Mouse (Mus musculus): ENCODE results near the gene Capsl. TPM values are rescaled to one million over a fixed set of nuclear protein-coding genes. Genes with fewer than 3 reads are reported as not detected.

The Capsl gene
- polyA plus RNA-seq, 1 experiment from 2014 or later = 4.0 TPM

DNA sequence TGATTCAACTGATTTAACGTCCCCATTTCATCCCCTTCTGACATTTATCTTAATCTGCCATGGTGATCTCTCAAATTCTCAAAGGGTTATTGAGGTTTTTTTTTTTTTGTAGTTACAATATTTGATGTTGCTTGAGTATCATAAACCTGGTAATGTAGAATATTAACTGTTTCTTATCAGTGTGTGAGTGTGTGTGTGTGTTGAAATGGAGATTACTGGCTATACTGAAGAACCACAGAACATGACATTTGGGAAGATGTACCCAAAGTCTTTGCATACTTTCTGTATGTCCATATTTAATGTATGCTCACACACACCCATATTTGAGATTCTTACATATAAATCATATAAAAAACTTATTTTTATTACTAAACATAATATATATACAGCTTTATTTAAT lies 28.2 kb downstream of the Capsl start:
- no peak overlapping the region for H3K9ac ChIP-seq (ENCODE audit: low read depth, low read length)
- H3K27me3 ChIP-seq (replicated peaks; ENCODE audit: control insufficient read depth, insufficient read depth, low read length) = no peaks in the 10 kb centered on the region
- no peak overlapping the region for H3K27ac ChIP-seq (ENCODE audit: low read length)
- no peak for ATAC-seq
- no peaks in the 10 kb centered on the region for H3K4me1 ChIP-seq (ENCODE audit: control insufficient read depth, insufficient read depth, low read length)
- 16% methylated on average over 1 of the region's 1 CpGs for WGBS
- no peak overlapping the region for H3K4me2 ChIP-seq (ENCODE audit: low read depth, low read length)
- no peaks in the 10 kb centered on the region for H3K9me3 ChIP-seq (ENCODE audit: control insufficient read depth, low read length)
- no peak overlapping the region for H3K4me3 ChIP-seq (ENCODE audit: low read length)
- no peaks in the 10 kb centered on the region for H3K36me3 ChIP-seq (ENCODE audit: control insufficient read depth, insufficient read depth, low read length)

DNA sequence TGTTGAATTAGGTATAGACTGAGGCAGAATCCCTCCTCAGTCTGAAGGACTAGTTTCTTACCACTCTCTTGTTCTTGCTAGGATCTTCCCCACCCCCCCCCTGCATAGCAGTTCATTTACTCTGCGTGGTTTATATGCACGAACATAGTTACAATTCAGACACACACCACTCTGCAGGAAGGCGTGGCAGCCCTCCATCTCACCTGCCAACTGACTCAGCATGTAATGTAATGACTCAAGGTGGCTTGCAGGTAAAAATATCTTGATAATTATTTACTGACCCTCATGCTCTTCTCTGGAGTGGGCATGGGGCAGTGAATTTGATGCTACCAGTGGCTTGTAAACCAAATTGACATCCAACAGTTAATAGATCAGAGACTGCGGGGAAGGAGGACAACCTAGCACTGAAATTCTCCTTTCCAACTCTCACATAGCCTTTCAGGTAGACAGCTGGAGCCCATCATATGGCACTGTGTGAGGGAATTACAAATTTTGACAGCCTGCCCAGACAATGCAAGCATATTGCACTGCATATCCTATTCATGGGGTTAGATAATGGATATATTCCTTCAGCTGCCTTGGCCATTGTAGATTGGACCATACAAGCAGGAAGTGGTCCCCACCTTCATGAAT lies 35.3 kb downstream of the Capsl start:
- Histone ChIP-seq H3K36me3 (ENCODE audit: control insufficient read depth, insufficient read depth, low read length) (no peaks in the 10 kb centered on the region), H3K27me3 (replicated peaks; ENCODE audit: control insufficient read depth, insufficient read depth, low read length) (no peaks in the 10 kb centered on the region), H3K4me3 (ENCODE audit: low read length) (no peak overlapping the region), H3K9ac (ENCODE audit: low read depth, low read length) (no peak overlapping the region), H3K27ac (ENCODE audit: low read length) (no peak overlapping the region), H3K4me2 (ENCODE audit: low read depth, low read length) (no peak overlapping the region), H3K9me3 (ENCODE audit: control insufficient read depth, low read length) (no peaks in the 10 kb centered on the region), H3K4me1 (ENCODE audit: control insufficient read depth, insufficient read depth, low read length) (no peaks in the 10 kb centered on the region)
- WGBS = 78% methylated on average over 4 of the region's 4 CpGs
- ATAC-seq = no peak

DNA sequence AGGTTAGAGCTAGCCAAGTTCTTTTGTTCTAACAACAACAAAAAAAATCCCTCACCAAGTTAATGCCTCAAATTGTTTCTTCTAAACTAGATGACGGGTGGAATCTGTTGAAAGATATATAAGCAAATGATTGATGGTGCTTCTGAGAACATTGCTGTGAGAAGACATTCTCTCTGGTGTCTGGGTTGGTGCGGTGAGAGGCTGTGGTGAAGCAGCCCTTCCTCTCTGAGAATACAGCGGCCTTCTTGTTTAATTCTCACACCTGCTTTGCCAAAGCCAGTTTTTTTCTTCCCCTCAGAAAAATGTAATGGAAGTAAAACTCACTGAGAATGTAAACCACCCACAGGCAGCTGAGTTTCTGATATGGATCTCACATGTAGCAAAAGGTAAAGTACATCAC lies 36.3 kb downstream of the Capsl start:
- Histone ChIP-seq H3K36me3 (ENCODE audit: control insufficient read depth, insufficient read depth, low read length) (no peaks in the 10 kb centered on the region), H3K4me2 (ENCODE audit: low read depth, low read length) (no peak overlapping the region), H3K9ac (ENCODE audit: low read depth, low read length) (no peak overlapping the region), H3K27ac (ENCODE audit: low read length) (no peak overlapping the region), H3K9me3 (ENCODE audit: control insufficient read depth, low read length) (no peaks in the 10 kb centered on the region), H3K4me1 (ENCODE audit: control insufficient read depth, insufficient read depth, low read length) (no peaks in the 10 kb centered on the region), H3K27me3 (replicated peaks; ENCODE audit: control insufficient read depth, insufficient read depth, low read length) (no peaks in the 10 kb centered on the region), H3K4me3 (ENCODE audit: low read length) (no peak overlapping the region)
- WGBS = 29% methylated on average over 3 of the region's 3 CpGs
- ATAC-seq = no peak

DNA sequence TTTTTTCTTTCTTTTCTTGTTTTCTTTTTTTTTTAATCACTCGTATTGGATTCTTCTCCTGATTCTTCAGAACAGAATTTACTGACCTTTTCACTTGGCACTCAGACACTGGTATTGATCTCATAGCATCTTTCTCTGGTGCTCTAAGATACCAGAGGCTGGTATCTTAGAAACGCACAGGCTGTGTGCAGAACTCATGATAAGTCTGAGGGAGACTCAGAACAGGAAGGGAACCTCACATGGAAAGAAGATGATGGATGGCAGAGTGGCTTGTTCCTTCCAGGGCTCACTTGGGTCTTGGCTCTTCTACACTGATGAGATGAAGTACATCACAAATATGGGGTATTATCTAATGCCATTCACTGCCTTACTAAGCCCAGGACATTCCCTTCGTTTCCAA lies 36.8 kb downstream of the Capsl start:
- WGBS = 53% methylated on average over 3 of the region's 3 CpGs
- Histone ChIP-seq H3K27ac (ENCODE audit: low read length) (no peak overlapping the region), H3K9me3 (ENCODE audit: control insufficient read depth, low read length) (no peaks in the 10 kb centered on the region), H3K27me3 (replicated peaks; ENCODE audit: control insufficient read depth, insufficient read depth, low read length) (no peaks in the 10 kb centered on the region), H3K9ac (ENCODE audit: low read depth, low read length) (no peak overlapping the region), H3K36me3 (ENCODE audit: control insufficient read depth, insufficient read depth, low read length) (no peaks in the 10 kb centered on the region), H3K4me3 (ENCODE audit: low read length) (no peak overlapping the region), H3K4me1 (ENCODE audit: control insufficient read depth, insufficient read depth, low read length) (no peaks in the 10 kb centered on the region), H3K4me2 (ENCODE audit: low read depth, low read length) (no peak overlapping the region)
- ATAC-seq = peak; percentile 50; the same call in 1 of the 2 replicates

DNA sequence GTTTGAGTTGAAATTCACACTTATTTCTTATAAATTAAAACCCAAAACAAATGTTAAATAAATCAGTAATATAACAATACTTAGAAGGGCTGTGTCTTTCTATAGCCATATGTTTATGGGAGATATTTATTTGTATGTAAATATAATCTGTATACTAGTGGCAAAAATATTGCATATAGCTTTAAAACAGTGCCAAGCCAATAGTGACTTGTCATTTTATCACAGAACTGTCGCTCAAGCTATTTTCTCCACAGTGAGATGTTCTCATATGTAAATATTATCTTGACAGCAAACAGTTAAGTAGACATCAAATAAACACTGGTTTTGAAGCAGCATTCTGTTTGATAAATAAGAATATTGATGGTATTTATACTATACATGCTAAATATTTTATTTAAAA lies 37.4 kb downstream of the Capsl start:
- Histone ChIP-seq H3K27ac (ENCODE audit: low read length) (no peak overlapping the region), H3K9me3 (ENCODE audit: control insufficient read depth, low read length) (no peaks in the 10 kb centered on the region), H3K27me3 (replicated peaks; ENCODE audit: control insufficient read depth, insufficient read depth, low read length) (no peaks in the 10 kb centered on the region), H3K4me1 (ENCODE audit: control insufficient read depth, insufficient read depth, low read length) (no peaks in the 10 kb centered on the region), H3K4me2 (ENCODE audit: low read depth, low read length) (no peak overlapping the region), H3K36me3 (ENCODE audit: control insufficient read depth, insufficient read depth, low read length) (no peaks in the 10 kb centered on the region), H3K4me3 (ENCODE audit: low read length) (no peak overlapping the region), H3K9ac (ENCODE audit: low read depth, low read length) (no peak overlapping the region)
- 78% methylated on average over 1 of the region's 1 CpGs for WGBS
- no peak for ATAC-seq

DNA sequence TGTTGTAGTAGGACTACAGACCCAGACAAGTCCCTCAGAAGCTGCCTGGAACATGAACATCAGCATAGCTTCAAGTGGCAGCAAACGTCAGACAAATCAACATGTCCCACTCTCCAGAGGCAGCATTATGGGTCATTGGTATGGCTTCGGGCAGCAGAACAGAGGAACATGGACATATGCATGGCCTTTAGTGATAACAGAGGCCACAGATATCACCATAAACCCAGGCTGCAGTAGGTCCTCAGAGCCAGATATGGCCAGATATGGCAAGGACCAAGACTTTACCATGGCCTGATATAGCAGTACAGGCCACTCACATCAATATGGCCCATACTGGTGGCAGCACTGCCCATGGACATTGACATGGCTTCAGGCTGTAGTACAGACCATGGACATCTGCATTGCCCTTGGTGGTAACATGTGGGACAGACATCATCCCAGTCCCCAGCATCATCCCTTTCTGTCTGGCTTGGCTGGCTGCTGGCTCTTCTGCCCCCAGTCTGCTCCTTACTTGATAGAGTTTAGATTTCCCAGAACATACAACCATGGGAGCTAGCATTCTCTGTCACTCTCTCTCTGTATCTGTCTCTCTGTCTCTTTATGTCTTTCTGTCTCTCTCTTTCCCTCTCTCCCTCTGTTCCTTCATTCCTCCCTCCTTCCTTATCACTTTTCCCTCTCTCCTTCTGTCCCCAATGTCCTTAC lies 53.7 kb downstream of the Capsl start:
- no peak overlapping the region for H3K9ac ChIP-seq (ENCODE audit: low read depth, low read length)
- no peaks in the 10 kb centered on the region for H3K9me3 ChIP-seq (ENCODE audit: control insufficient read depth, low read length)
- ATAC-seq = no peak; the same call in 1 of the 2 replicates
- no peak overlapping the region for H3K27ac ChIP-seq (ENCODE audit: low read length)
- no peaks in the 10 kb centered on the region for H3K27me3 ChIP-seq (replicated peaks; ENCODE audit: control insufficient read depth, insufficient read depth, low read length)
- H3K4me2 ChIP-seq (ENCODE audit: low read depth, low read length) = no peak overlapping the region
- WGBS = 98% methylated on average over 2 of the region's 2 CpGs
- H3K4me1 ChIP-seq (ENCODE audit: control insufficient read depth, insufficient read depth, low read length) = no peaks in the 10 kb centered on the region
- H3K36me3 ChIP-seq (ENCODE audit: control insufficient read depth, insufficient read depth, low read length) = no peaks in the 10 kb centered on the region
- H3K4me3 ChIP-seq (ENCODE audit: low read length) = no peak overlapping the region

DNA sequence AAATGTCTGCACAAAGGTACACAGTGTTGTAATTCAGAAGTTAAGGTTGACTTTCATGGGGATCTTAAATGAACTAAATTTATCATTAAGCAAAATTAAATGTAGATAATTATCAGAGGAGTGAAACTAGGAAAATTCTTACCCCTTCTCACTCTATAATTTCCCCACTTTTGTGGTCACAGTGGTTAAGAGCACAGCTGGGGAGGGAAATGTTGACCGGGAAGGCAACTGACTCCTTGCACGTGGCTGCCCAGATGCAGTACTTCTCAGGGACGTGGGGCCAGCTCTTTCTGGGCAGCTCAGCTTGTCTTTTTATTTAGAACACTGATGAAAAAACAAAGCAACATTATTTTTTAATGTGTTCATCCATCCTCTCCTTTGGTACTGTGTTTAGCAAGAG lies 56.2 kb downstream of the Capsl start:
- no peak overlapping the region for H3K9ac ChIP-seq (ENCODE audit: low read depth, low read length)

More for the DNA sequence above, 56.2 kb downstream of the Capsl start:
- no peaks in the 10 kb centered on the region for H3K27me3 ChIP-seq (replicated peaks; ENCODE audit: control insufficient read depth, insufficient read depth, low read length)
- no peak for ATAC-seq
- WGBS = 71% methylated on average over 3 of the region's 3 CpGs
- no peaks in the 10 kb centered on the region for H3K9me3 ChIP-seq (ENCODE audit: control insufficient read depth, low read length)
- no peak overlapping the region for H3K27ac ChIP-seq (ENCODE audit: low read length)
- no peaks in the 10 kb centered on the region for H3K36me3 ChIP-seq (ENCODE audit: control insufficient read depth, insufficient read depth, low read length)
- no peaks in the 10 kb centered on the region for H3K4me1 ChIP-seq (ENCODE audit: control insufficient read depth, insufficient read depth, low read length)
- no peak overlapping the region for H3K4me3 ChIP-seq (ENCODE audit: low read length)
- no peak overlapping the region for H3K4me2 ChIP-seq (ENCODE audit: low read depth, low read length)

Other genes with a start within 250 kb of the Capsl start
- gene Ugt3a1, start 159.1 kb upstream of the Capsl start, polyA plus RNA-seq (2015; fragmentation: Nextera tagmentation; extraction: Ambion mirVana) = not detected in 2 replicates
- gene Ugt3a2, start 100.5 kb upstream of the Capsl start, polyA plus RNA-seq (2015; fragmentation: Nextera tagmentation; extraction: Ambion mirVana) = 0.09 TPM in 1 of 2 replicates, not detected in the other
- gene Il7r, start 94.1 kb downstream of the Capsl start, polyA plus RNA-seq (2015; fragmentation: Nextera tagmentation; extraction: Ambion mirVana) = 1.2 TPM in 2 replicates